Mouse (Mus musculus) bone marrow, adult 2 months (tissue): Measurements from ENCODE around the gene 1810062G17Rik.

Experiments used
- CTCF ChIP-seq: fragments of 200-500 bp; IDR thresholded peaks from 2 replicates; pipeline ENCODE4 v1.5.1; 2011; ENCODE audit warnings: low read length, control low read depth; ENCODE audit not compliant: control insufficient read depth, insufficient read depth
- POLR2A ChIP-seq: fragments of 200-500 bp; IDR thresholded peaks from 2 replicates; pipeline ENCODE4 v1.6.1; 2011; ENCODE audit warnings: low read depth, mild to moderate bottlenecking, control low read depth, low read length, borderline replicate concordance; ENCODE audit not compliant: control insufficient read depth

GRCm38 (mm10) chr3:36455566-36455965, 20.2 kb upstream of the 1810062G17Rik start:
- TF ChIP-seq POLR2A: no peak
- no peak for TF ChIP-seq CTCF
